Mouse (Mus musculus): ENCODE measurements around the gene Spag9. TPM values are rescaled to one million over a fixed set of nuclear protein-coding genes. Genes with fewer than 3 reads are reported as not detected.

Gene Spag9
- total RNA-seq (2021) = 100 to 1,000 TPM; 232 to 235 TPM

DNA sequence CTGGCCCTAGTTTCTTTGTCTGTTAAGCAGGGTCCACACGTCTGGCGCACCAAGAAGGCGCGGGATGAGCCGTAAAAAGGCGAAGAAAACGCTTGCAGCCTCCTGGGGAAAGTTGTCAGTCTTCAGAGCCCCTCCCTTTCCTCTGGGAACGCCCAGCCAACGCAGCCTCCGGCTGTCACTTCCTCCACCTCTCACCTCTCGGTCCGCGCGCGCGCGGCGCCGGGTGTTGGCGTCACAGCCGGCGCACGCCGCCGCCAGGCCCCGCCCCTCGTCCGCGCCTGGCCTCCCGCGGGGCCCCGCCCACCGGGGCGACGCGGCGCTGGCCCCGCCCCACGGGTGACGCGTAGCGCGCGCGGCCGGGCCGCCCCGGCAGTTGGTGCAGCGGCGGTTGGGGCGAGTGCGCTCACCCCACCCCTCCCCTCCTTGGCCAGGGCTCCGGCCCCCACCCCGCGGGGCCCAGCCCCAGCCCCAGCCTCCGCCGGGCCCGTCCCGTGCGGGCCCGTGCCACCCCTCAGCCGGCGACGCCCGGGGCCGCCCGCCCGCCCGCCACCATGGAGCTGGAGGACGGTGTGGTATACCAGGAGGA lies at the start of gene Spag9:
Gene Spag9, plus strand, starts transcription at position 372 of the 586 bp plus-strand sequence.
- intact Hi-C loops (cut with DNase I) = no loop called here
- DNase-seq = peak; percentile 96

DNA sequence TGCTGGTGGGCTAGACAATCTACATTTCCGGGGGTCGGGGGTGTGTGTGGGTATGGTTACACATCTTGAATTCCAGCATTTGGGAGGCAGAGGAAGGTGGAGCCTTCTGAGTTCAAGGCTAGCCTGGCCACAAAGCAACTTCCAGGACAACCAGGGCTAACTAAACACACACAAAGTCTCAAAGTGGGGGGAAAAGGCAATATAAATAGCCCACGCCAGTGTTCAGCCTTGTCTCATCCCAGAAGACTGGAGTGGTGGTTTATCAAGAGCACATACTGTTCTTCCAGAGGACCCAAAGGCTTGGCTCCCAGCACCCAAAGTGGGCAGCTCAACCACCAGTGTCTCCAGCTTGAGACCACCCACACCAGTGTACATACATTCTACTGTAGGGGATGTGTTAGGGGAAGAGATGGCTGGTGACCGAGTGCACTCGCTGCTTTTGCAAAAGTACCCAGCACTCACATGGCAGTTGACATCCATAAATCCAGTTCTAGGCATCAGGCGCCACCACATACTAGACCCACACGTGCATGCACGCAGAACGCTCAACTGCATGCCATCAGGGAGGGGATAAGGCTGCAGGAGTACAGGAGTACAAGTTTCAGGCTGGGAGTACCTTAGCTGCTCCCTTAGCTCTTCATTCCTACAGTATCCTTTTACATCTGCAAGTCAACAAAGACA lies 46.9 kb upstream of the Spag9 start:
- intact Hi-C loops (cut with DNase I) = no loop called here
- no peak for DNase-seq

DNA sequence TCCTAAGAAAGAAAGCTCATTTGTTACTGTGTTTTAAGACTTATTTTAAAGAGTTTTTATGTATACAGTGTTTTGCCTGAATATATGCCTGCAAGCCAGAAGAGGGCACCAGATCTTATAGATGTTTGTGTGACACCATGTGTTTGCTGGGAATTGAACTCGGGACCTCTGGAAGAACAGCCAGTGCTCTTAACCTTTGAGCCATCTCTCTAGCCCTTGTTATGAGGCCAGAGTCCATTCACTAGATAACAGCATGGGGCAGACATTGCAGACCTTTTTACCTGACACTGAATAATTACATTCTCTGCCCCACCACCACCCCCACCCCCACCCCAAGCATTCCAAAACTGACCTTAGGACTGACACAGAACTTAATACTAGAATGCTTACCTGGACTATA lies 45.8 kb upstream of the Spag9 start:
- no peak for DNase-seq
- intact Hi-C loops (cut with DNase I) = no loop called here

DNA sequence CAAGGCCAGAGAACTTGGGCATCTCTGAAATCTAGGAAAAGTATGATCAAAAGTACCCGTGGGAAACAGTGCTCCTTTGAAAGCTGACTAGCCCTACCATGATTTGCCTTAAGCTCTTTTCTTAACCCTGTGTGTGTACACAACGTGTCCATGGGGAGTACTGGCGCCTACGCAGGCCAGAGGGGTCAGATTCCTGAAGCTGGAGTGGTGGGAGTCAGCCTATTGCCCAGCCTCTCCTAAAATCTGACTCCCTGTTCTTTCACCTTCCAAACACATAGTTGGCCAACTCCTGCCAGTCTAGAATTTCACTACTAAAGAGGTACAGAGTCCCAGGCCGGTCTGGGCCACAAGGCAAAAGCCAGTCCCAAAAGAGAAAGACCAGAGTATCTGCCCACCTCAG lies 43.5 kb upstream of the Spag9 start:
- intact Hi-C loops (cut with DNase I) = no loop called here
- no peak for DNase-seq

DNA sequence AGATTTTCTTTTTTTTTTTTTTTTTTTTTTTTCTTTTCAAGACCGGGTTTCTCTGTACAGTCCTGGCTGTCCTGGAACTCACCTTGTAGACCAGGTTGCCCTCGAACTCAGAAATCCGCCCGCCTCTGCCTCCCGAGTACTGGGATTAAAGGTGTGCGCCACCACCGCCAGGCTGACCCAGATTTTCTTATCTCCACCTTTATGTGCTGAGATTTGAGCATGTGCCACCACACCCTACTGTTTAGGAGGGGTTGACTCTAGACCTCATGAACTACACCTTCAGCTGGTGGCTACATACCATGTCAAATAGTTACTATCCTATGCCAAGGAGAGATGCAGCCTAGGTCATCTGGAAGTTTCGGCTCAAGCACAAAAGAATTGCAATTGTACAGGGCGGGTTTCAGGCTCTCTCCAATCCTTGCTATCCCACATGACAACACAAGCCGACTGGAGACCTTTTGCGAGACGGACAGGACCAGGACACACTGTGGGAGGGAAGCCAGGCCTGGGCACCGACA lies 41.1 kb upstream of the Spag9 start:
- intact Hi-C loops (cut with DNase I) = no loop called here
- DNase-seq = no peak

DNA sequence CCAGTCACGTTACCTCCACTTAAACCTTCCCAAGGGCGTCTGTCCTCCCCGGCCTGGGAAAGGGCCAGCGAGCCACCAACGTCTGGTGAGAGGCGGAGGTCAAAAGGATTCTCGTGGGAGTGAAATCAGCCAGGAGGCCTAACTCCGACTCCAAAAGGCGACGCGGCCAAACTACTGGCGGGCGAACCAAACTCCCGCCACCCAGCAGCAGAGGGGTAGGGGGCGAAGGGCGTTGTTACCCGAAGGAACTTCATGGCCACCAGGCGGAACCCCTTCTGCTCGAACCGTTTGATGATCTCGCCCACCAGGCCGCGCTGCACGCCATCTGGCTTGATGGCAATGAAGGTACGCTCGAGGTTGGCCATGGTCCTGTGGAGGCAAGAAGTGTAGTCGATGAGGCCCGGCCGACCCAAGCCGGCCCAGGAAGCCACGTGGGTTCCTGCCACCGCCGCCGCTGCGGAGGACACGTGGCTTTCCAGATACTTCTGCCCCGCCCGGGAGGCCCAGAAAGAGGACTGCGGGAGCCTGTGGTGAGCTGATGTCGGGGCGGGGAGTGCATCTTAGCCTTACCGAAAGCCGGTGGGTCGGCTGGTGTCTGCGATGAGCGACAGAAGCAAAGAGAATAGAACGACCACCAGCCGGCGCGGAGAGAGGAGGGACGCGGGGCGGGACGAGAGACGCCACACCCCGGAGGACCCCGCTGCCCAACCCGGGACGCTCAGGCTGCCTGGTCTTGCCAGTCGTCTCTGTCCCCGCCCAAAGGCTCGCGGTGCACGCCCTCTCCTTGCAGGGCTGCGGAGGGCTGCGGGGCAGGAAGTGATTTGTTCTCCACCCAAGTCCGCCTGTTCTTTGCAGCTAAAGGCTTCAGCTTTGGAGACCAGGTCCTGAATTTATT lies 40.4 kb upstream of the Spag9 start:
- DNase-seq = peak; percentile 94
- intact Hi-C loops (cut with DNase I) = no loop called here

DNA sequence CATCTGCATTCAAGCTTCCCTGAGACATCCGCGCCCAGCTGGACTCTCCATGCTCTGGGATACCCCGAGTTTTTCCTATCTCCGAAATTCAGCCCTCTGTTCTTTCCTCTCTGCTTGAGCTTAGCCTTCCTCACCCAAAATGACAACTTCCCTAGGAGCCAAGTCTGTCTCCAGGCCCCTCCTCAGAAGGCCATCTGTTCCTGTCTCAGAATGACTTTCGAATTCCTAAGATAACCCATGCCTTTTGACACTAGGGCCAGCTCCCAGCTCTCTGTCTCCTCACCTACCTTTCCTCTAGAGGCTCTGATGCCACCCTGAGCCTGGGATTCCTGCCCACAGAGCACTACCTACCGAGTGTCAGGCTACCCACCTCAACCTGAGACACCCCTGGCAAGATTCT lies 39.7 kb upstream of the Spag9 start, which contains the start of gene Nme2:
Gene Nme2, minus strand, starts transcription at position 101 of the 400 bp plus-strand sequence.
- no peak for DNase-seq
- intact Hi-C loops (cut with DNase I) = no loop called here

DNA sequence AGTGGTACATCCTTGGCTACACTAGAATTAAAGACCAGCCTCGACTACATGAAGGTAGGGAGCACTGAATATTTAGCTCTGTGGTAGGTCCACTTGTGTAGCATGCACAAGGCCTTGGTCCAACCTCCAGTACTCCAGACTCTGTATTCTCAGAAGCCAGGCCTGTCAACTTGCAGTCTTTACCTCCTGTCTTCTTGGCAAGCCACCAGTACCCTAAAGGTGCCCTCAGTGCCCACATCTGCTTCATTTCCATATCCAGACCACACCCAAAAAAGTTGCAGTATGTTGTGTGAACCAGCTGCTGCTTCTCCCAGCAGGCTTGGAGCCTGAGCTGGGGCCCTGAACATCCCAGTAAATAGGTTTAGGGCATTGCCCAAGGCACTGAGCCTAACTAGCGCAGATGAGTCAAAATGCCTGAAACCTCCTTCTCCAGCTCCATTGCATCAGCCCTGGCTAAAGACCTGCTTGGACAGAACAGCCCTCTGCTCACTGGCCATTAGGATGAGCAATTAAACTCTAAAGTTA lies 38.8 kb upstream of the Spag9 start:
- no peak for DNase-seq
- intact Hi-C loops (cut with DNase I) = no loop called here

DNA sequence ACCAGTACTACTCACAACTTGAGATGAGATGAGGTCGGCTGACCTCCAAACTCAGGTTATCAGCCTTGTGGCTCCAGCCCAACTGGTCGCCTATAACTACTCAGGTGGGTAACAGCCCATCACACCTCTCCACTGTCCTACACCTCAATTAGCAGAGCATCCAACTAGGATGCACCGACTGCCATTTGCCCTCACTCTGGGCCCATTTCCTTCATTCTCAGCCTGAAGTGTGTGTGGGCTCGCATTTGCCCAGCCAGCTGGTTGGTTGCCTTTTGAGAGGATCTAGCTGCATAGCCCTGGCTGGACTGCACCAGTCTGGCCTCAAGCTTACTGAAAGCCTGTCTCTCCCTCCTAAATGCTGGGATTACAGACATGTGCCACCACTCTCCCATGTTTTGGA lies 38.1 kb upstream of the Spag9 start:
- DNase-seq = no peak
- intact Hi-C loops (cut with DNase I) = no loop called here

DNA sequence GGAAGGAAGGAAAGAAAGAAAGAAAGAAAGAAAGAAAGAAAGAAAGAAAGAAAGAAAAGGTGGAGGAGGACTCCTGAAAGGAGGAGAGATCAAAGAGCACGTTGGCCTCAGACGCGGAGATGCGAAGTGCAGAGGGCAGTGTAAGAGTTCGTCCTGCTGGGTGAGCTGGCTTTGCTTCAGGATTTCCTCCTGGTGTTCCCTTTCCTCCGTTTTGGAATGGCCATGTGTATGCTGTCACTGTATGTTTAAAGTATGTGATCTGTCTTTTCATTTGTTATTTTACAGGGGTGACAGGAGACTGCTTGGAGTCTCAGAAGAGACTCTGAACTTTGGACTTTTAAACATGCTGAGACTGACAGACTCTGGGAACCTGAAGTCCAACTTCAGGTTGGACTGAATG lies 34.4 kb upstream of the Spag9 start:
- intact Hi-C loops (cut with DNase I) = no loop called here
- DNase-seq = no peak

DNA sequence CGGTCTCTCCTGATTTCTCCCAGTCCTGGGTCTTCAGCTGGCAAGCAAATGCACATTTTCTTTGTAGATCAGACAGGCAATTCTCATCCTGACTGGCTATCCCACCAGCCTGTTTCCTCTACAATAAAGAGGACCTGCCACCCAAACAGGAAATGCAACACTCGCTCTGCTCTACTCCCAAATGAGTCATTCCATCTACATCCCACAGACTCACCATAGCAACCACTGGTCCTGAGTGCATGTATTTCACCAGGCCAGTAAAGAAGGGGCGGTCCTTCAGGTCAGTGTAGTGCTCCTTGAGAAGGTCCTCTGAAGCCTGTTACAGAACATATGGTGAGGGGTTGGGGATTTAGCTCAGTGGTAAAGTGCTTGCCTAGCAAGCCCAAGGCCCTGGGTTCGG lies 32.9 kb upstream of the Spag9 start:
- intact Hi-C loops (cut with DNase I) = no loop called here
- DNase-seq = no peak

DNA sequence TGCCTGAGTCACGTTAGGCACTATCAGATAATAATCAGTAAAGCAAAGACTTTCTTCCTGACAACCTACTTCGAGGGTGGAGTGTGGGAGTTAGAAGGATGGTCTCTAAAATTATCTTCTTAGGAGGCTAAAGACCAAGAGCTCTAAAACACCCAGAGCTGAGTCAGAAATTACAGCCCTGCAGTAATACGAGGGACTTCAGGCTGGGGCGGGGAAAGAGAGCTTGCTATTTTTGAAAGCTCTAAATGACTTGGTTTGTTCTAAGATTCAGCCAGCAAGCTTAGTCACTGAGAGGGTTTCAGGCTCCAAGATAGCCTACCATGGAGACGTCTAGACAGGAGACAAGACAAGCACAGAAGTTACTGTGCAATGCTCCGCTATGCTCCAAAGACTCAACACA lies 30.5 kb upstream of the Spag9 start:
- no peak for DNase-seq
- intact Hi-C loops (cut with DNase I) = loop anchor here (5.0 kb wide), 1 partner anchor 122 kb away; no protein-coding TSS in a partner anchor

DNA sequence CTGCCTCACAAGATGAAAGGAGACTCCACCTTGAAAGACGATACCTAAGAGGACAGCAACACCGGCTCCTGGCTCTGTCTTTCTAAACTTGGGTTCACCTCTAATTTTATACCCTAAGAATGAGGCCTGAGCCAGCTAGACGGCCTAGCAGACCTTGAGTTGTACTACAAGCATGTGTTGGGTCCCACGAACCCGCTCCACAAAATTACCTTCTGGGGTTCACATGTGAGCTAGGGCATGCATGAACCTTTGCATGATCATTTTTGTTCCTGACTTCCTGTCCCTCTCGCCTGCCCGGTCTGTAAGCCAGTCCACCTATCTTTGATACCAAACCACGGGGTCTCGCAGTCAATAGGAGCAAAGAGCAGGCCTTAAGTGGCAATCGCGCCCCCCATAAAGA lies 28.5 kb upstream of the Spag9 start:
- intact Hi-C loops (cut with DNase I) = loop anchor here (5.0 kb wide), 1 partner anchor 120 kb away; no protein-coding TSS in a partner anchor
- no peak for DNase-seq

DNA sequence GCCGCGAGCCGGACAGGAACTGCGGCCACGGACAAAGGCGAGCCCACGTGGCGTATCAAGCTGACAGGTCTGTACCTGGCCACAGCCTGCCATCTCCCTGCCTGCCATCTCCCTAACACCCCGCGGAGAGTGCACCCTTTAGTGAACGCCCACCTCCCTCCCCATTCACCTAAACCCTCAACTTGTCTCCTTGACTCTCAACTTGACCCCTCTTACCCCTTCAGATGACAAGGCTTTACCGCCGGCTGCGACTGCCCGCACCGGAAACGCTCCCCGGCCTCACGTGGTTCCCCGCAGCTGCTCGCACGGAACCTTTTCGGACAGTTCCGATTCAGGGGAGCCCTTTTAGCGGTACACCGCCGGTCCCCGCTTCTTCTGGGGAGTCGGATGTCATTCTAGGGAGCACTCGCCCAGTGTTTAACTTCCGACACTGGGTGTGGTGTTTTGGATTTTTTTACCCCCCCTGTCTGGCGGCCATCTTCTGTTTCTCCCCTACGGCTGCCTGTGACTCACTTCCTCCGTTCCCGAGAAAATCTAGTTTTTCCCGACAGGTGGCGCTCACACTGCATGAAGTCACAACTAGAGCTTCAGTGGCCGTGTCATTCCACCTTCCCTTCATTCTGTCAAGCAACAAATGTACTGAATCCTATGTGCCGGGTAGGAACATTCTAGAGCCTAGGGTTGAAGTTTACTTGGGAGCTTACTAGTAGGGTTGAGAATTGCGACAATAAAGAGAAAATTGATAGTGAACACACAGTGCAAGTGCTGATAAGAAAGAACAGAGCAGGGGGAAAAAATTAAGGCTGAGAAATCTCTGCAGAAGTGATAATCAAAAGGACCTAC lies 27.7 kb upstream of the Spag9 start, which contains the start of the genes Gm20390 and Nme1:
Gene Gm20390, minus strand, starts transcription at position 289 of the 843 bp plus-strand sequence.
Gene Nme1, minus strand, starts transcription at position 517 of the 843 bp plus-strand sequence.
- peak; percentile 97 for DNase-seq

DNA sequence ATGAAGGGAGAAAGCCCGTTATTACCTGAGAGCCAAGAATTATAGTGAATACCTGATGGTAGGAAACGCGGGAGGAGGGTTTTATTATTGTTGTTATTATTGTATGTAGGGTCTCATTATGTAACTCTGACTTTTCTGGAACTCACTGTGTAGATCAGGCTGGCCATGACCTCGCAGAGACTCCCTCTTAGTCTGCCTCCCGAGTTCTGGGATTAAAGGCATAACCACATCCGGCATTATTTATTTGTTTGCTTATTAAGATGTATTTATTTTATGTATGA lies 27.1 kb upstream of the Spag9 start:
- no peak for DNase-seq
- intact Hi-C loops (cut with DNase I) = loop anchor here (5.0 kb wide), 1 partner anchor 119 kb away; no protein-coding TSS in a partner anchor

More for the DNA sequence above, 27.7 kb upstream of the Spag9 start, which contains the start of the genes Gm20390 and Nme1:
- intact Hi-C loops (cut with DNase I) = loop anchor here (5.0 kb wide), 1 partner anchor 119 kb away; no protein-coding TSS in a partner anchor

DNA sequence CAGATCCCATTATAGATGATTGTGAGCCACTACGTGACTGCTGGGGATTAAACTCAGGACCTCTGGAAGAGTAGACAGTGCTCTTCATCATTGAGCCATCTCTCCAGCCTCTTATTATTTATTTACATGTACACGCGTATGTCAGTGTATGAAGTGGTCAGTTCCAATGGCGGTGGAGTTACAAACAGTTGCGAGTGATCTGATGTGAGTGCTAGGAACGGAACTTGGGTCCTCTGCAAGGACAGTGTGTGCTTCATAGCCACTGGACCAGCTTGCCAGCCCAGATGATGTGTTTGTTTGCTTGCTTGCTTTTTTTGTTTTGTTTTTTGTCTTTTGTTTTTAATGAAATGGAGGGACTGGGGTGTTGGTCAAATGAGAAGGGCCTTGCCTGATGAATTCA lies 26.7 kb upstream of the Spag9 start:
- intact Hi-C loops (cut with DNase I) = loop anchor here (5.0 kb wide), 1 partner anchor 118 kb away; no protein-coding TSS in a partner anchor
- no peak for DNase-seq

DNA sequence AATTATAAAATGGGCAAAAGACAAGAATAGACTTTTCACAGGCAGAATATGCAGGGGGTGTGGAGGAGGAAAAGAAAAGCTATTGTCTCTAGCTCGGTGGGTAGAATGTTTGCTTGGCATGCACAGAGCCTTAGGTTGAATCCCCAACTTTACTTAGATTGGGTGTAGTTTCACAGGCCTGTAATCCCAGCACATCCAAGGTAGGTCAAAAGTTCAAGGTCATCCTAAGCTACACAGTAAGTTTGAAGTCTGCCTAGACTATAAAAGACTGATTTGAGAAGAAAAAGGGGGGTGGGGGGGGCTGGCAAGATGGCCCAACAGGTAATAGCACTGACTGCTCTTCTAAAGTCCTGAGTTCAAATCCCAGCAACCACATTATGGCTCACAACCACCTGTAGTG lies 26.1 kb upstream of the Spag9 start:
- no peak for DNase-seq
- intact Hi-C loops (cut with DNase I) = loop anchor here (5.0 kb wide), 1 partner anchor 118 kb away; no protein-coding TSS in a partner anchor

DNA sequence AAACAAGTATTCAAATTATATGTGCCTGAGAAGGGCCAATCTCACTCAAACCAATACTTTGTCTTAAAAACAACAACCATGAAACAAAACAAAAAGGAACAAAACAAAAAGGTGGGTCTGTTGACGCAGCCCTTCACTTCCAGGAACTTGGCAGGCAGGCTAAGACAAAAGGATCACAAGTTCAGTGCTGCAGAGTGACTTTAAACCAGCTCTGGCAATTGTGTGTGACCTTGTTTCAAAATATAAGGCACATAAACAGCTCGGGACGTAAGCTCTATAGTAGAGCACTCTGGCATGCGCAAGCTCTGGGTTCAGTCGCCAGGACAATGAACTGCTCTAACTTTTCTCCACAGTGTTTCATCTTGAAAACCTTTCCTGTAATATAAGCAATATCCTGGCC lies 22.9 kb upstream of the Spag9 start:
- intact Hi-C loops (cut with DNase I) = no loop called here
- no peak for DNase-seq

DNA sequence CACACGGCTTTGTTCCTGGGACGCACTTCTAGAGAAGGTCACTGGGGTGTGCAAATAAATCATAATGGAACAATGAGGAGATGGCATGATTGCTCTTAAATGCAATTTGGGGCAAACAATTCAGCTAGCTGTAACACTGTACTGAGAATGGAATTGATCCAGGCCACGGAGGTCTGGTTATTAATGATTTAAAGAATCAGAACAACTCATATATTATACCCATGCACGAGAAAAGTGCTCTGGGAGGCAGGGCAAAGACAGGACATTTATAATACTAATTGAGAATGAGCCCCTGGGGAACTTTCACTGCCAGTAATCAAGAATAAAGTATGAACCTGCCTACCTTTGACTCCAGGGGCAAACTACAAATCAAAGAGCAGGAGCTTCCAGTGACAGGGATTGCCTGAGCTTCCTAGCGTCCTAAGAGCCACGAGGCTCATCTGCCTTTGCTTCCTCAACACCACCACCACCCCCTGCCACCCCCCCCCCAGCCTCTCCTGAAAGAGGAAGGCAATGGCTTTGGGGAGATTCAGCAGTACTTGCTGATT lies 16.3 kb upstream of the Spag9 start:
- no peak for DNase-seq
- intact Hi-C loops (cut with DNase I) = no loop called here

DNA sequence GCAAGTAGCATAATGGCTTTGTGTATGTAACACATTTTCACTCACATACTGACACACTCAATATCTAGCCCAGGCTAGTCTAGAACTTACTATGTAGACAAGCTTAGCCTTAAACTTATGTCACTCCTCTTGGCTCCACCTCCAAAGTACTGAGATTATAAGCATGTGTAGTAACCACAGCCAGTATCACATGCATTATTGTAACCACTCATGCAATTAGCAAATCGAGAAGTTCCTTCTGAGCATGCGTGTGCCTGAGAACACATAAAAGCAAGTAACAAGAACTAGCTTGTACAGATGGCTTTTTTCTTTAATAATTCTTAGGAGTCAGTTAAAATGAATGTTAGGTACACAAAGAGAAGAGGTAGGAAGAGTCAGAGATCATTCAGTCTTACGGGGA lies 11.3 kb upstream of the Spag9 start:
- intact Hi-C loops (cut with DNase I) = no loop called here
- DNase-seq = no peak

All from left cerebral cortex, postnatal 4 days (tissue).